Mouse (Mus musculus) heart, postnatal 36 days (tissue): ENCODE data around the gene Elovl5. TPM values are rescaled to one million over a fixed set of nuclear protein-coding genes. Genes with fewer than 3 reads are reported as not detected.

Experiments used
- DNase-seq, 2 experiments: peaks; one replicate each; pipeline ENCODE4 v3.0.0; 2021 to 2022
- intact Hi-C: fragments of 180-260 bp; cut with DNase I; formaldehyde crosslinking; loops from one replicate; pipeline ENCODE4 v1.15.1; 2025
- total RNA-seq, 2 experiments: library from RNA; stranded (reverse); gene quantifications; 2 replicates each; pipeline ENCODE4 v1.2.3; 2021

The Elovl5 gene
- total RNA-seq, 2 experiments from 2014 or later, result 28.8 to 35.2 TPM

GRCm38 (mm10) chr9:77951971-77952370 lies 34.8 kb downstream of the Elovl5 start:
- no peak for DNase-seq
- intact Hi-C loops, result no loop called here

- intact Hi-C loops, result no loop called here
- DNase-seq, result no peak
Measured at GRCm38 (mm10) chr9:77953053-77953452, 35.9 kb downstream of the Elovl5 start.

- intact Hi-C loops, result no loop called here
- no peak for DNase-seq
Measured at GRCm38 (mm10) chr9:77954496-77954895, 37.3 kb downstream of the Elovl5 start.

GRCm38 (mm10) chr9:77954981-77955380 lies 37.8 kb downstream of the Elovl5 start:
- no peak for DNase-seq
- intact Hi-C loops, result no loop called here

GRCm38 (mm10) chr9:77955511-77955910 lies 38.3 kb downstream of the Elovl5 start:
- no peak for DNase-seq
- intact Hi-C loops, result no loop called here

GRCm38 (mm10) chr9:77955964-77956363 lies 38.8 kb downstream of the Elovl5 start:
- DNase-seq, result no peak
- intact Hi-C loops, result no loop called here

- intact Hi-C loops, result no loop called here
- no peak for DNase-seq
Measured at GRCm38 (mm10) chr9:77958327-77958726, 41.2 kb downstream of the Elovl5 start.

GRCm38 (mm10) chr9:77959759-77960158 lies 42.6 kb downstream of the Elovl5 start:
- intact Hi-C loops, result no loop called here
- DNase-seq, result no peak

GRCm38 (mm10) chr9:77961350-77961749 lies 44.2 kb downstream of the Elovl5 start:
- no peak for DNase-seq
- intact Hi-C loops, result no loop called here

- intact Hi-C loops, result no loop called here
- DNase-seq, result no peak
Measured at GRCm38 (mm10) chr9:77964084-77964483, 46.9 kb downstream of the Elovl5 start.

- intact Hi-C loops, result no loop called here
- no peak for DNase-seq
Measured at GRCm38 (mm10) chr9:77965287-77965686, 48.1 kb downstream of the Elovl5 start.

- intact Hi-C loops, result no loop called here
Measured at GRCm38 (mm10) chr9:77965768-77966552, 48.8 kb downstream of the Elovl5 start.

GRCm38 (mm10) chr9:77966861-77967260 lies 49.7 kb downstream of the Elovl5 start:
- intact Hi-C loops, result no loop called here
- no peak for DNase-seq

More at GRCm38 (mm10) chr9:77965768-77966552, 48.8 kb downstream of the Elovl5 start:
- DNase-seq, result no peak

- intact Hi-C loops, result no loop called here
- DNase-seq, result no peak
Measured at GRCm38 (mm10) chr9:77967584-77968163, 50.5 kb downstream of the Elovl5 start.

- DNase-seq, result no peak
- intact Hi-C loops, result no loop called here
Measured at GRCm38 (mm10) chr9:77969192-77969953, 52.2 kb downstream of the Elovl5 start.

GRCm38 (mm10) chr9:77979000-77979399 lies 61.8 kb downstream of the Elovl5 start:
- intact Hi-C loops, result no loop called here
- DNase-seq, result no peak

GRCm38 (mm10) chr9:77982616-77983015 lies 65.5 kb downstream of the Elovl5 start:
- intact Hi-C loops, result no loop called here
- DNase-seq, result no peak

- intact Hi-C loops, result no loop called here
- DNase-seq, result no peak
Measured at GRCm38 (mm10) chr9:77983521-77983920, 66.4 kb downstream of the Elovl5 start.

- DNase-seq, result peak in 1 of 2 experiments; percentile 26
- intact Hi-C loops, result no loop called here
Measured at GRCm38 (mm10) chr9:77986153-77986795, 69.1 kb downstream of the Elovl5 start.

GRCm38 (mm10) chr9:77989626-77990025 lies 72.5 kb downstream of the Elovl5 start:
- intact Hi-C loops, result no loop called here

GRCm38 (mm10) chr9:77990278-77990677 lies 73.1 kb downstream of the Elovl5 start:
- no peak for DNase-seq
- intact Hi-C loops, result no loop called here

More at GRCm38 (mm10) chr9:77989626-77990025, 72.5 kb downstream of the Elovl5 start:
- no peak for DNase-seq
